Mouse (Mus musculus): Measurements from ENCODE around the gene Bckdha. TPM values are rescaled to one million over a fixed set of nuclear protein-coding genes. Genes with fewer than 3 reads are reported as not detected.

Gene Bckdha
- polyA plus RNA-seq, 1 experiment from 2014 or later = 106 TPM

GRCm38 (mm10) chr7:25655601-25656428 is 3.0 kb downstream of the Bckdha start:
- H3K27me3 ChIP-seq (ENCODE audit: insufficient read depth, low read length) = no peaks in the 10 kb centered on the region
- peaks cover 31% of the 10 kb centered on the region for H3K4me1 ChIP-seq (ENCODE audit: insufficient read depth)
- TF ChIP-seq EP300 (IDR thresholded peaks at IDR 0.05; ENCODE audit: low read depth) = no peak; the same call in 1 of the 2 replicates
- TF ChIP-seq CTCF (IDR thresholded peaks at IDR 0.05; ENCODE audit: low read depth) = no peak
- ATAC-seq (peak; percentile 67), DNase-seq (peak; percentile 75)
- peak overlapping the region; percentile 51 for H3K9ac ChIP-seq (replicated peaks)
- no peaks in the 10 kb centered on the region for H3K9me3 ChIP-seq (ENCODE audit: low read length)
- 59% methylated on average over 11 of the region's 11 CpGs for whole genome bisulfite sequencing (ENCODE audit: insufficient replicate concordance)
- peak overlapping the region; percentile 21; the same call in 1 of the 2 replicates for H3K4me3 ChIP-seq (ENCODE audit: low read depth, low read length)
- no peaks in the 10 kb centered on the region for H3K36me3 ChIP-seq (replicated peaks; ENCODE audit: insufficient read depth, low read length)
- peak overlapping the region; percentile 85 for H3K27ac ChIP-seq (ENCODE audit: low read depth)
- peak overlapping the region; percentile 96 for H3K4me2 ChIP-seq (ENCODE audit: low read depth, low read length)

GRCm38 (mm10) chr7:25652244-25652759 is 6.5 kb downstream of the Bckdha start:
- peaks cover 29% of the 10 kb centered on the region for H3K4me1 ChIP-seq (ENCODE audit: insufficient read depth)
- no peak for ATAC-seq
- peak overlapping the region; percentile 55 for H3K4me2 ChIP-seq (ENCODE audit: low read depth, low read length)
- H3K9me3 ChIP-seq (ENCODE audit: low read length) = no peaks in the 10 kb centered on the region
- no peak overlapping the region for H3K4me3 ChIP-seq (ENCODE audit: low read depth, low read length)
- WGBS (ENCODE audit: insufficient replicate concordance) = 31% methylated on average over 12 of the region's 12 CpGs
- DNase-seq = no peak
- no peaks in the 10 kb centered on the region for H3K36me3 ChIP-seq (replicated peaks; ENCODE audit: insufficient read depth, low read length)
- peak overlapping the region; percentile 30; the same call in 1 of the 2 replicates for H3K27ac ChIP-seq (ENCODE audit: low read depth)
- no peak overlapping the region for H3K9ac ChIP-seq (replicated peaks)
- no peak for TF ChIP-seq EP300 (IDR thresholded peaks at IDR 0.05; ENCODE audit: low read depth)
- TF ChIP-seq CTCF (IDR thresholded peaks at IDR 0.05; ENCODE audit: low read depth) = no peak
- no peaks in the 10 kb centered on the region for H3K27me3 ChIP-seq (ENCODE audit: insufficient read depth, low read length)

DNA sequence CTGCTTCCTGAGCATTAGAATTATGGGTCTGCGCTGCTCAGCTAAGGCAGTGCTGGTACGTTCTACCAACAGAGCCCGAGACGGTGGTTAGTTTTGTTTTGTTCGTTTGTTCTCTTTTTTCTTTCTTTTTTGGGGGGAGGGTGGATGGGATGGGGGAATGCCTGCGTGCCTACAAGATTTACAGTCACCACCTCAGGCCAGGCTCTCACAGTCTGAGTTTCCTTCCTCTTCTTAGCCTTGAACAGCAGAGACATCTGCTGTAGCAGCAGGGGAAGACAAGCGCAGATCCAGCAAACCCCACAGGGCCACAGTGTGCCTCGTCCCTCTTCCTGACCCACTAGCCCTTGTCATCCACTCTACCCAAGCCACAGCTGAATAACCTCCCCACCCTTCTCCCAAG is 7.5 kb downstream of the Bckdha start:
- peak overlapping the region; percentile 72 for H3K27ac ChIP-seq (ENCODE audit: low read depth)
- 34% methylated on average over 8 of the region's 8 CpGs for WGBS (ENCODE audit: insufficient replicate concordance)
- TF ChIP-seq CTCF (IDR thresholded peaks at IDR 0.05; ENCODE audit: low read depth) (peak; percentile 59), EP300 (IDR thresholded peaks at IDR 0.05; ENCODE audit: low read depth) (no peak)
- H3K4me1 ChIP-seq (ENCODE audit: insufficient read depth) = peaks cover 27% of the 10 kb centered on the region
- H3K4me2 ChIP-seq (ENCODE audit: low read depth, low read length) = peak overlapping the region; percentile 55
- H3K4me3 ChIP-seq (ENCODE audit: low read depth, low read length) = no peak overlapping the region
- ATAC-seq = no peak
- H3K36me3 ChIP-seq (replicated peaks; ENCODE audit: insufficient read depth, low read length) = peaks cover 3% of the 10 kb centered on the region; the same call in 1 of the 2 replicates
- DNase-seq = no peak
- H3K9ac ChIP-seq (replicated peaks) = 0 out of 2 replicates have a peak overlapping the region, but pooled peaks have one; percentile 19
- no peaks in the 10 kb centered on the region for H3K9me3 ChIP-seq (ENCODE audit: low read length)
- H3K27me3 ChIP-seq (ENCODE audit: insufficient read depth, low read length) = no peaks in the 10 kb centered on the region

DNA sequence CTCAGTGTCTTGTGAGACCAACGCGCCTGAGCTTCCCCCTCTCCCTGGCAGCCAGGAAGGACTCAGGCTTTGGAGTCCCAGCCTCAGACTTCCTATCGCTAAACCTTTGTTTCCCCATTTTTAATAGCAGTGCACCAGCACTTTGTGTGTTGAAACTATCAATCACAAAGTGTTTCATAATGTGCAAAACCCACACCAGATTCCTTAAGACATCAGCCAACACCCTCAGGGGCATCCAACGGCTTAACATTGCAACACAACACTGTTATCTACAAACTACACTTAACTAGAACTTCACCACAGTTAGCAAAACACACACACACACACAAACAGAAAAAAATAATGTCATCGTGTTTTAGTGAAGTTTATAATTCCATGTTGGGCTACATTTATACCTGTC is 8.9 kb downstream of the Bckdha start:
- H3K27ac ChIP-seq (ENCODE audit: low read depth) = peak overlapping the region; percentile 69
- no peaks in the 10 kb centered on the region for H3K27me3 ChIP-seq (ENCODE audit: insufficient read depth, low read length)
- H3K4me1 ChIP-seq (ENCODE audit: insufficient read depth) = peaks cover 29% of the 10 kb centered on the region
- H3K36me3 ChIP-seq (replicated peaks; ENCODE audit: insufficient read depth, low read length) = peaks cover 5% of the 10 kb centered on the region; the same call in 1 of the 2 replicates
- H3K4me2 ChIP-seq (ENCODE audit: low read depth, low read length) = no peak overlapping the region
- ATAC-seq (0 out of 2 replicates have a peak, but pooled peaks have one; percentile 9), DNase-seq (no peak)
- 16% methylated on average over 5 of the region's 5 CpGs for WGBS (ENCODE audit: insufficient replicate concordance)
- H3K9me3 ChIP-seq (ENCODE audit: low read length) = no peaks in the 10 kb centered on the region
- no peak overlapping the region for H3K4me3 ChIP-seq (ENCODE audit: low read depth, low read length)
- H3K9ac ChIP-seq (replicated peaks) = no peak overlapping the region
- no peak for TF ChIP-seq EP300 (IDR thresholded peaks at IDR 0.05; ENCODE audit: low read depth)
- TF ChIP-seq CTCF (IDR thresholded peaks at IDR 0.05; ENCODE audit: low read depth) = no peak

DNA sequence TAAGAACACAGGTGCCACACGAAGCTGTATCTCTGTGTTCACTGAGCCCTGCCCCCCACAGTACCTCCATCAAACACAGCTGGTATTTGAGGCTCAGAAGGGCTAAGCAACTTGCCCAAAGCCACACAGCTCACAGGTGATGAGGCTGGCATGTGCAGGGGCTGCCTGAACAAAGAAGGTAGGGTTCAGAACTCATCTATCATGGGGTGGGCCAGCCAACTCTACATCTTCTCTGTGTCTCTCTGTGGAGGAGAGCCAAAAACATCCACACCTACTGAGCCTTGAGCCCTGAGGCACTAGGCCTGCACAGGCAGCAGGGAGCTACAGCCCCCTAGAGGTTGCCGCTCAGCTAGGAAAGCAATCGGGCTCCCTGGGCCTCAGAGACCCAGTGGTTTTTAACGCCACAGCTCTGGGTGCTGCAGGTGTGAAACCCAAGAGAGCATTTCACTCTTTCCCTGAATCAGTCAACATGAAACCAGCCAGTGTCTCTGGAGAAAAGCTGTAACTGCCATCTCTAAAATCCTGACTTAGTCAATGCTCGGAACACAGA is 11.1 kb downstream of the Bckdha start:
- no peak overlapping the region for H3K4me2 ChIP-seq (ENCODE audit: low read depth, low read length)
- TF ChIP-seq CTCF (IDR thresholded peaks at IDR 0.05; ENCODE audit: low read depth) (peak; percentile 67), EP300 (IDR thresholded peaks at IDR 0.05; ENCODE audit: low read depth) (peak; percentile 15; the same call in 1 of the 2 replicates)
- no peak overlapping the region for H3K4me3 ChIP-seq (ENCODE audit: low read depth, low read length)
- no peak overlapping the region for H3K9ac ChIP-seq (replicated peaks)
- ATAC-seq (peak; percentile 59), DNase-seq (peak; percentile 62)
- peak overlapping the region; percentile 69 for H3K27ac ChIP-seq (ENCODE audit: low read depth)
- WGBS (ENCODE audit: insufficient replicate concordance) = 39% methylated on average over 5 of the region's 5 CpGs
- peaks cover 32% of the 10 kb centered on the region for H3K4me1 ChIP-seq (ENCODE audit: insufficient read depth)
- peaks cover 5% of the 10 kb centered on the region; the same call in 1 of the 2 replicates for H3K36me3 ChIP-seq (replicated peaks; ENCODE audit: insufficient read depth, low read length)
- no peaks in the 10 kb centered on the region for H3K9me3 ChIP-seq (ENCODE audit: low read length)
- no peaks in the 10 kb centered on the region for H3K27me3 ChIP-seq (ENCODE audit: insufficient read depth, low read length)

DNA sequence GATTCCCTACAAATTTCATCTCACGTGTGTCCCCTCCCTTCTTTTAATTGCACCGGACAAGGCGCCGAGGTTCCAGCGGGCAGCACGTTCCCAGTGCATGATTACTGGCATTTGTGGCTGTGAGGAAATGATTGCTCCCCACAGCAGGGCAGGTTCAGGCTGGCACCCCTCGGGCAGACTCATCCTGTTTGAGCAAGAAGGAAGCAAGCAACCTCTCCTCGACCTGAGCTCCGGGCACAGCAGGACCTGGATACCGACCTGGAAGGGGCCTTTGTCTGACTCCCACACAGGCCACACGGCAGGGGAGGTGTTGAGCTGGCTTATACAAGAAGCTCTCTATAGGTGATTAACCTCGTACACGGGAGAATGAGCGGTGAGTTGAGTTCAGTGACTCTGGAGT is 13.7 kb downstream of the Bckdha start:
- peaks cover 22% of the 10 kb centered on the region for H3K4me1 ChIP-seq (ENCODE audit: insufficient read depth)
- H3K4me2 ChIP-seq (ENCODE audit: low read depth, low read length) = no peak overlapping the region
- H3K27me3 ChIP-seq (ENCODE audit: insufficient read depth, low read length) = no peaks in the 10 kb centered on the region
- H3K36me3 ChIP-seq (replicated peaks; ENCODE audit: insufficient read depth, low read length) = peaks cover 12% of the 10 kb centered on the region; the same call in 1 of the 2 replicates
- no peak for TF ChIP-seq EP300 (IDR thresholded peaks at IDR 0.05; ENCODE audit: low read depth)
- no peak for TF ChIP-seq CTCF (IDR thresholded peaks at IDR 0.05; ENCODE audit: low read depth)
- no peak overlapping the region for H3K27ac ChIP-seq (ENCODE audit: low read depth)
- WGBS (ENCODE audit: insufficient replicate concordance) = 40% methylated on average over 14 of the region's 14 CpGs
- ATAC-seq (no peak), DNase-seq (no peak)
- H3K4me3 ChIP-seq (ENCODE audit: low read depth, low read length) = no peak overlapping the region
- H3K9me3 ChIP-seq (ENCODE audit: low read length) = no peaks in the 10 kb centered on the region
- no peak overlapping the region for H3K9ac ChIP-seq (replicated peaks)

All from liver, postnatal 0 days (tissue).